Mouse (Mus musculus) MEL (cell line): ENCODE measurements around the gene Garnl3. TPM values are rescaled to one million over a fixed set of nuclear protein-coding genes. Genes with fewer than 3 reads are reported as not detected.

Experiments
- DNase-seq: peaks from one replicate; pipeline ENCODE4 v3.0.0; 2011; ENCODE audit warnings: low read depth, low spot score
- H3K27ac ChIP-seq: 2 replicates; pipeline ENCODE4 v1.5.1; 2012; ENCODE audit warnings: low read depth, mild to moderate bottlenecking, control low read depth, low read length, moderate library complexity; ENCODE audit not compliant: control insufficient read depth
- H3K27me3 ChIP-seq, 2 experiments: fragments of 150-350 bp in 1 of 2; sonication (generic) in 1 of 2; 2 replicates each; pipeline ENCODE4 v1.6.1; 2012; ENCODE audit warnings: low read length in 2 of 2, mild to moderate bottlenecking in 2 of 2, improper control_type of control experiment in 1 of 2, moderate library complexity in 1 of 2; ENCODE audit not compliant: insufficient read depth in 2 of 2, control insufficient read depth in 1 of 2
- H3K36me3 ChIP-seq, 2 experiments: 2 replicates each; pipeline ENCODE4 v1.6.1; 2012 to 2014; ENCODE audit warnings: low read length in 2 of 2, improper control_type of control experiment in 1 of 2, inconsistent platforms in 1 of 2, mild to moderate bottlenecking in 1 of 2; ENCODE audit not compliant: insufficient read depth in 2 of 2, control insufficient read depth in 1 of 2
- H3K4me1 ChIP-seq, 2 experiments: fragments of 150-350 bp in 1 of 2; sonication (generic) in 1 of 2; 2 replicates each; pipeline ENCODE4 v1.6.1; 2012; ENCODE audit warnings: low read length in 2 of 2, improper control_type of control experiment in 1 of 2, mild to moderate bottlenecking in 1 of 2; ENCODE audit not compliant: insufficient read depth in 2 of 2, control insufficient read depth in 1 of 2
- H3K4me3 ChIP-seq, 2 experiments: fragments of 150-350 bp in 1 of 2; sonication (generic) in 1 of 2; 2 replicates each; pipeline ENCODE4 v1.5.1; 2012; ENCODE audit warnings: low read depth in 2 of 2, low read length in 2 of 2, mild to moderate bottlenecking in 2 of 2, moderate library complexity in 2 of 2, control low read depth in 1 of 2, improper control_type of control experiment in 1 of 2; ENCODE audit not compliant: control insufficient read depth in 1 of 2, insufficient read depth in 1 of 2
- H3K79me2 ChIP-seq: 2 replicates; pipeline ENCODE4 v1.6.1; 2012; ENCODE audit warnings: mild to moderate bottlenecking, low read length, moderate library complexity; ENCODE audit not compliant: control insufficient read depth, poor library complexity, insufficient read depth
- H3K9ac ChIP-seq: 2 replicates; pipeline ENCODE4 v1.6.1; 2012; ENCODE audit warnings: low read depth, mild to moderate bottlenecking, control low read depth, low read length, moderate library complexity; ENCODE audit not compliant: control insufficient read depth, poor library complexity, severe bottlenecking
- H3K9me3 ChIP-seq: fragments of 150-350 bp; sonication (generic); replicated peaks from 2 replicates; pipeline ENCODE4 v1.6.1; 2012; ENCODE audit warnings: mild to moderate bottlenecking, low read length, improper control_type of control experiment, moderate library complexity; ENCODE audit not compliant: insufficient read depth
- CHD1 ChIP-seq: IDR thresholded peaks from 2 replicates; pipeline ENCODE4 v1.6.1; 2012; ENCODE audit warnings: low read depth, mild to moderate bottlenecking, inconsistent platforms, low read length, improper control_type of control experiment
- CHD2 ChIP-seq: IDR thresholded peaks from 2 replicates; pipeline ENCODE4 v1.6.1; 2011; ENCODE audit warnings: low read length, improper control_type of control experiment
- CTCF ChIP-seq, 3 experiments: IDR thresholded peaks in 2 of 3; conservative IDR thresholded peaks in 1 of 3; 2 replicates each; pipeline ENCODE4 v1.5.1; 2011 to 2012; ENCODE audit warnings: low read length in 3 of 3, low read depth in 2 of 3, mild to moderate bottlenecking in 2 of 3, improper control_type of control experiment in 1 of 3, inconsistent platforms in 1 of 3, mixed read lengths in 1 of 3, moderate library complexity in 1 of 3; ENCODE audit not compliant: control insufficient read depth in 1 of 3, insufficient read depth in 1 of 3, poor library complexity in 1 of 3, severe bottlenecking in 1 of 3
- E2F4 ChIP-seq: IDR thresholded peaks from 2 replicates; pipeline ENCODE4 v1.6.1; 2011; ENCODE audit warnings: low read depth, low read length, improper control_type of control experiment, borderline replicate concordance
- ETS1 ChIP-seq: IDR thresholded peaks from 2 replicates; pipeline ENCODE4 v1.6.1; 2012; ENCODE audit warnings: low read depth, mild to moderate bottlenecking, inconsistent platforms, low read length, improper control_type of control experiment, moderate library complexity
- GABPA ChIP-seq: IDR thresholded peaks from 2 replicates; pipeline ENCODE4 v1.6.1; 2012; ENCODE audit warnings: low read depth, mild to moderate bottlenecking, inconsistent platforms, low read length, improper control_type of control experiment, moderate library complexity
- JUND ChIP-seq: IDR thresholded peaks from 2 replicates; pipeline ENCODE4 v1.6.1; 2011; ENCODE audit warnings: low read depth, mild to moderate bottlenecking, improper control_type of control experiment, low read length
- MAFK ChIP-seq: IDR thresholded peaks from 2 replicates; pipeline ENCODE4 v1.6.1; 2011; ENCODE audit warnings: low read depth, mild to moderate bottlenecking, low read length, improper control_type of control experiment, borderline replicate concordance
- MAZ ChIP-seq: IDR thresholded peaks from 2 replicates; pipeline ENCODE4 v1.6.1; 2012; ENCODE audit warnings: low read depth, mild to moderate bottlenecking, inconsistent platforms, low read length, improper control_type of control experiment
- MEF2A ChIP-seq: IDR thresholded peaks from 2 replicates; pipeline ENCODE4 v1.6.1; 2014; ENCODE audit warnings: low read depth, mild to moderate bottlenecking, inconsistent platforms, low read length, improper control_type of control experiment; ENCODE audit not compliant: poor library complexity, insufficient replicate concordance, severe bottlenecking; ENCODE audit errors: extremely low read depth
- MXI1 ChIP-seq: IDR thresholded peaks from 2 replicates; pipeline ENCODE4 v1.6.1; 2011; ENCODE audit warnings: mild to moderate bottlenecking, low read depth, low read length, improper control_type of control experiment
- NRF1 ChIP-seq: IDR thresholded peaks from 2 replicates; pipeline ENCODE4 v1.6.1; 2014; ENCODE audit warnings: low read depth, mild to moderate bottlenecking, inconsistent platforms, low read length, improper control_type of control experiment, moderate library complexity; ENCODE audit not compliant: poor library complexity, insufficient read depth, severe bottlenecking
- POLR2AphosphoS2 ChIP-seq: IDR thresholded peaks from 2 replicates; pipeline ENCODE4 v1.6.1; 2011; ENCODE audit warnings: low read length, improper control_type of control experiment
- RAD21 ChIP-seq: IDR thresholded peaks from 2 replicates; pipeline ENCODE4 v1.6.1; 2011; ENCODE audit warnings: mild to moderate bottlenecking, low read depth, low read length, improper control_type of control experiment
- RCOR1 ChIP-seq: IDR thresholded peaks from 2 replicates; pipeline ENCODE4 v1.6.1; 2012; ENCODE audit warnings: low read depth, mild to moderate bottlenecking, inconsistent platforms, low read length, improper control_type of control experiment
- SIN3A ChIP-seq: IDR thresholded peaks from 2 replicates; pipeline ENCODE4 v1.6.1; 2012; ENCODE audit warnings: low read length, improper control_type of control experiment, inconsistent platforms
- SMC3 ChIP-seq: IDR thresholded peaks from 2 replicates; pipeline ENCODE4 v1.6.1; 2011; ENCODE audit warnings: low read depth, low read length, improper control_type of control experiment
- TAL1 ChIP-seq: IDR thresholded peaks from 2 replicates; pipeline ENCODE4 v1.6.1; 2012; ENCODE audit warnings: mild to moderate bottlenecking, inconsistent platforms, low read length, moderate library complexity, mixed read lengths
- TBP ChIP-seq: IDR thresholded peaks from 2 replicates; pipeline ENCODE4 v1.8.0; 2011; ENCODE audit warnings: low read depth, low read length, improper control_type of control experiment
- UBTF ChIP-seq: IDR thresholded peaks from 2 replicates; pipeline ENCODE4 v1.6.1; 2012; ENCODE audit warnings: low read depth, mild to moderate bottlenecking, inconsistent platforms, low read length, improper control_type of control experiment, moderate library complexity, borderline replicate concordance; ENCODE audit not compliant: insufficient read depth
- ZC3H11A ChIP-seq: IDR thresholded peaks from 2 replicates; pipeline ENCODE4 v1.6.1; 2012; ENCODE audit warnings: low read depth, mild to moderate bottlenecking, inconsistent platforms, low read length, improper control_type of control experiment
- ZNF384 ChIP-seq: IDR thresholded peaks from 2 replicates; pipeline ENCODE4 v1.6.1; 2012; ENCODE audit warnings: low read depth, mild to moderate bottlenecking, inconsistent platforms, low read length, improper control_type of control experiment
- polyA plus RNA-seq, 2 experiments: library from polyadenylated mRNA; stranded (reverse) in 1 of 2; unstranded in 1 of 2; fragments of >175 nt in 1 of 2; fragments of >200 nt in 1 of 2; gene quantifications; 2 replicates each; pipeline versions ENCODE4 v1.2.1 to v1.2.4; 2012; ENCODE audit warnings: low replicate concordance in 2 of 2, low read depth in 1 of 2; ENCODE audit not compliant: insufficient read length in 2 of 2, insufficient read depth in 1 of 2, missing spikeins in 1 of 2
- total RNA-seq: library from RNA; depleted of rRNA; stranded (reverse); fragments of 300-350 nt; gene quantifications from 2 replicates; pipeline ENCODE4 v1.2.3, GENCODE M21; 2012

Garnl3 gene
- total and polyA plus RNA-seq, 3 experiments: 1.5 to 2.3 TPM; not detected in 1

DNA sequence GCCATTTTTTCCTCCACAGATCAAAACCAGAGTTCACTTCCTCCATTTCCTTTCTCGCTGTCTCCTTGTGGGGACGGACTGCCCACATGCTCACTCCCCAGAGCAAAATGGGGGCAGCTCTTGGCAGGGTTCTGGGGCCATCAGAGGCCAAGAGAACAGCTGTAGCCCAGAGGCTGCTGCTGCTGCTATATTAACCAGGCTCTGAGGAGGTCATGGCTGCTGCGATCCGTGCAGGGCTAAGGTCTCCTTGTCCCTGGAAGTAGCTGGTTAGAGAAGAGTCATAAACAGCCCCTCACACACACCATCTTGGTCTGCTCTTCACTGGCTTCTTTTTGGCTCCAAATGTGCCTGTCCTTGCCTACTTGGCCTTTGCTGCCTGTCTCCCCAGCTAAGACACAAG, 33.8 kb upstream of the Garnl3 start:
- DNase-seq: no peak
- Histone ChIP-seq H3K36me3 (no peaks in the 10 kb centered on the region), H3K9ac (no peak overlapping the region), H3K4me3 (no peak overlapping the region), H3K79me2 (no peaks in the 10 kb centered on the region), H3K4me1 (no peaks in the 10 kb centered on the region), H3K27ac (no peak overlapping the region), H3K27me3 (no peaks in the 10 kb centered on the region), H3K9me3 (no peaks in the 10 kb centered on the region)
- TF ChIP-seq ZNF384 (no peak), GABPA (no peak), MEF2A (no peak), ZC3H11A (no peak), CTCF (IDR thresholded peaks at IDR 0.05 in 2 of 3, conservative IDR thresholded peaks at IDR 0.05 in 1 of 3; ENCODE audit: control insufficient read depth in 1 of 3, insufficient read depth in 1 of 3, low read depth in 2 of 3, low read length in 3 of 3, poor library complexity in 1 of 3, severe bottlenecking in 1 of 3) (no peak), SMC3 (no peak), MAZ (no peak), TAL1 (no peak), SIN3A (no peak), ETS1 (no peak), UBTF (no peak), CHD1 (no peak), MXI1 (no peak), CHD2 (no peak), E2F4 (no peak), RCOR1 (no peak)

DNA sequence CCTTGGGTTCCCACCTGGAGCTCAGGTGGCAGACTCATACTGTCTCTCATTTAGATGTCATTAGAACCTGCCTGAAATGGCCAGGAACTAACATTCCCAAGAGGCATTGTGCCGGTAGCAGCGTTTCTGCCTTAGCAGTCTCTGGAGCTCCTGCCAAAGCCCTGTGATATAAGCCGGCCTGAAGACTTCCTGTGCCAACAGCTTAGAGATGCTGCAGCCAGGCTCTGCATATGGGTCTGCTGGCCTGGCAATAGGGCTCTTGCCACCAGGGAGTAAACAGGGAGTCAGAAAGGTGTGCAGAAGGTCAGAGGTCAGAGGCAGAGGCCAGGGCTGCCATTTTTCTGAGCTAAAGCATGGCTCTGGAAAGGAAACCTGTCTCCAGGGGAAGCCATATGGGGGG, 33.2 kb upstream of the Garnl3 start:
- DNase-seq: no peak
- no peak for TF ChIP-seq MAFK
- no peak for TF ChIP-seq CHD2
- TF ChIP-seq RAD21: no peak
- no peak for TF ChIP-seq TBP
- no peak for TF ChIP-seq JUND
- no peak for TF ChIP-seq NRF1
- TF ChIP-seq RCOR1: no peak
- no peak for TF ChIP-seq POLR2AphosphoS2
- no peak for TF ChIP-seq E2F4
- no peaks in the 10 kb centered on the region for H3K27me3 ChIP-seq
- no peak overlapping the region for H3K4me3 ChIP-seq
- no peak overlapping the region for H3K9ac ChIP-seq
- H3K27ac ChIP-seq: no peak overlapping the region
- no peaks in the 10 kb centered on the region for H3K4me1 ChIP-seq
- no peaks in the 10 kb centered on the region for H3K79me2 ChIP-seq
- no peaks in the 10 kb centered on the region for H3K9me3 ChIP-seq
- H3K36me3 ChIP-seq: no peaks in the 10 kb centered on the region
